Mouse (Mus musculus) hindbrain, embryonic 16.5 days (tissue): Measurements from ENCODE around the gene Pskh1. TPM values are rescaled to one million over a fixed set of nuclear protein-coding genes. Genes with fewer than 3 reads are reported as not detected.
A peak's percentile ranks its signal among the peaks of the same experiment; 100 is the strongest.

Experiments used
- ATAC-seq: fragments of 200-750 bp; cut with Nextera tagmentation; 2 replicates; pipeline ENCODE4 v1.8.0; 2017; ENCODE audit warnings: moderate TSS enrichment, moderate library complexity
- H3K27ac ChIP-seq: fragments of 300-500 bp; sonication (generic); 2 replicates; pipeline ENCODE4 v1.5.1; 2014; ENCODE audit warnings: low read depth, mild to moderate bottlenecking, control low read depth, low read length, moderate library complexity
- H3K27me3 ChIP-seq: fragments of 300-500 bp; sonication (generic); replicated peaks from 2 replicates; pipeline ENCODE4 v1.6.1; 2014; ENCODE audit warnings: low read length; ENCODE audit not compliant: control insufficient read depth, insufficient read depth
- H3K36me3 ChIP-seq: fragments of 300-500 bp; sonication (generic); 2 replicates; pipeline ENCODE4 v1.6.1; 2014; ENCODE audit warnings: mild to moderate bottlenecking, low read length, moderate library complexity, mixed read lengths; ENCODE audit not compliant: control insufficient read depth, insufficient read depth
- H3K4me1 ChIP-seq: fragments of 300-500 bp; sonication (generic); 2 replicates; pipeline ENCODE4 v1.6.1; 2014; ENCODE audit warnings: low read depth, low read length; ENCODE audit not compliant: control insufficient read depth, insufficient read depth
- H3K4me2 ChIP-seq: fragments of 300-500 bp; sonication (generic); 2 replicates; pipeline ENCODE4 v1.6.1; 2014; ENCODE audit warnings: mild to moderate bottlenecking, low read length, control low read depth, moderate library complexity
- H3K4me3 ChIP-seq: fragments of 300-500 bp; sonication (generic); 2 replicates; pipeline ENCODE4 v1.5.1; 2014; ENCODE audit warnings: mild to moderate bottlenecking, low read length, control low read depth, moderate library complexity
- H3K9ac ChIP-seq: fragments of 300-500 bp; sonication (generic); 2 replicates; pipeline ENCODE4 v1.6.1; 2014; ENCODE audit warnings: low read depth, mild to moderate bottlenecking, control low read depth, low read length, moderate library complexity
- H3K9me3 ChIP-seq: fragments of 300-500 bp; sonication (generic); 2 replicates; pipeline ENCODE4 v1.6.1; 2014; ENCODE audit warnings: mild to moderate bottlenecking, low read length, moderate library complexity; ENCODE audit not compliant: control insufficient read depth
- WGBS: fragments of 180-500 bp; shearing (Covaris S2); extraction: QIAGEN DNeasy Blood & Tissue Kit; methylation state at CpG from one replicate; pipeline ENCODE4 v1.1.7; 2014; 5-methylcytosine and 5-hydroxymethylcytosine counted together
- polyA plus RNA-seq: library from polyadenylated mRNA; unstranded; fragments of >200 nt; fragmentation: Nextera tagmentation; extraction: Ambion mirVana; gene quantifications from 2 replicates; pipeline ENCODE4 v1.2.1, GENCODE M21; 2015

Gene Pskh1
- 11.0 and 13.3 TPM in 2 replicates for polyA plus RNA-seq

GRCm38 (mm10) chr8:105900180-105900940, at the start of gene Pskh1:
TSS of gene Pskh1 (plus strand) at chr8:105900441.
- WGBS = under 1% methylated on average over 67 of the region's 68 CpGs
- Histone ChIP-seq H3K27me3 (no peaks in the 10 kb centered on the region), H3K27ac (peak within 1 kb of the TSS; percentile 90), H3K9ac (peak within 1 kb of the TSS; percentile 99), H3K36me3 (no peaks in the 10 kb centered on the region), H3K4me3 (peak within 1 kb of the TSS; percentile 93), H3K4me2 (peak within 1 kb of the TSS; percentile 89), H3K9me3 (no peaks in the 10 kb centered on the region), H3K4me1 (peaks cover 10% of the 10 kb centered on the region)
- peak; percentile 95 for ATAC-seq

DNA sequence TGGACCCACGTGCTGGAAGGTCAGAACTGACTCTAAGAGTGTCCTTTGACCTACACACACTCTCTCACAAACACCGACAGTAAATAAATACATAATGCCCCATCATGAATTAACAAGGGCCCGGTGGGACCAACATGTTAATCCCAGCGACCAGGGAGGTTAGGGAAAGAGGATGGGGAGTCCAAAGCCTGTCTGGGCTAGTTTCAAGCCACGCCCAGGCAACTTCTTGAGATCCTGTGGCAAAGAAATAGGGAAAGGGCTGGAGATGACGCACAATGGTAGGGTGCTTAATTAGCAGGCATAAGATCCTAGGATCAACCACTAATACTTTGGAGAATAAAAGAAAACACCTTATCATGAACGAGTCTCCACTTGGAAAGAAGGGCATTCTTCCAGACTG, 49.6 kb upstream of the Pskh1 start:
- no peak overlapping the region for H3K4me3 ChIP-seq

GRCm38 (mm10) chr8:105851651-105852143, 48.5 kb upstream of the Pskh1 start:
- H3K27ac ChIP-seq = peak overlapping the region; percentile 83
- peaks cover 17% of the 10 kb centered on the region for H3K4me1 ChIP-seq
- under 1% methylated on average over 34 of the region's 34 CpGs for WGBS
- peak overlapping the region; percentile 74 for H3K9ac ChIP-seq
- peak; percentile 85 for ATAC-seq
- H3K4me2 ChIP-seq = peak overlapping the region; percentile 59
- H3K4me3 ChIP-seq = peak overlapping the region; percentile 80
- H3K27me3 ChIP-seq = no peaks in the 10 kb centered on the region
- H3K9me3 ChIP-seq = no peaks in the 10 kb centered on the region
- peaks cover 3% of the 10 kb centered on the region for H3K36me3 ChIP-seq

More for the DNA sequence above, 49.6 kb upstream of the Pskh1 start:
- peak overlapping the region; percentile 13 for H3K4me2 ChIP-seq
- no peaks in the 10 kb centered on the region for H3K27me3 ChIP-seq
- 86% methylated on average over 7 of the region's 7 CpGs for WGBS
- H3K9ac ChIP-seq = no peak overlapping the region
- ATAC-seq = no peak
- peaks cover 9% of the 10 kb centered on the region for H3K4me1 ChIP-seq
- peaks cover 11% of the 10 kb centered on the region for H3K36me3 ChIP-seq
- no peaks in the 10 kb centered on the region for H3K9me3 ChIP-seq
- no peak overlapping the region for H3K27ac ChIP-seq

DNA sequence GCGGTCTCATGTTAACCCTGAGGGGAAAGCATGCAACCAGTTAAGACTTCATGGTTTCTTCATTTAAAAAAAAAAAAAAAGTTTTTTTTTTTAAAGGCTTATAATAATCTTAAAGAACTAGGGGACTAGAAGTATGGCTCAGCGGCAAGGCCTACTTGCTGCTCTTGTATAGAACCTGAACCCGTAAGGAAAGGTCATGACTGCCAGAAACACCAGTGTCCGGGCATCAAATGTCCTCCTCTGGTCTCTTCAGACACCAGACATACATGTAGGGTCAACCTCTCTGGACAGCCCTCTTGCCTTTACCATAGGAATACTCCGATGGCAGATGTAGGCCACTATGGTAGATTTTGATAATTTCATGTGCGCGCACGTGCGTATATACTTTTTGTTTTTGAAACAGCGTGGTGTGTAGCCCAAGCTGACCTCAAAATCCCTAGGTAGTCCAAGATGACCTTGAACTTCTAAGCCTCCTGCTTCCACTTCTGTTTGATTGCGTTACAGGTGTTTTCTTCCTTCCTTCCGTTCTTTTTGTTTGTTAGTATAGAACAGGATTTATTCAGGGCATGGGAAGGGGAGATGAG, 48.0 kb upstream of the Pskh1 start:
- Histone ChIP-seq H3K4me2 (peak overlapping the region; percentile 59), H3K4me3 (peak overlapping the region; percentile 80), H3K36me3 (peaks cover 3% of the 10 kb centered on the region), H3K4me1 (peaks cover 23% of the 10 kb centered on the region), H3K27ac (0 out of 2 replicates have a peak overlapping the region, but pooled peaks have one; percentile 20), H3K9ac (no peak overlapping the region), H3K27me3 (no peaks in the 10 kb centered on the region), H3K9me3 (no peaks in the 10 kb centered on the region)
- ATAC-seq = no peak
- 78% methylated on average over 12 of the region's 12 CpGs for WGBS

GRCm38 (mm10) chr8:105853178-105853577, 47.1 kb upstream of the Pskh1 start, which contains the start of gene Cenpt:
TSS of gene Cenpt (minus strand) at chr8:105853278.
- Histone ChIP-seq H3K4me2 (peak within 1 kb of the TSS; percentile 59; the same call in 1 of the 2 replicates), H3K9ac (no peak within 1 kb of the TSS), H3K4me1 (peaks cover 31% of the 10 kb centered on the region), H3K36me3 (peaks cover 3% of the 10 kb centered on the region), H3K4me3 (no peak within 1 kb of the TSS), H3K27me3 (no peaks in the 10 kb centered on the region), H3K9me3 (no peaks in the 10 kb centered on the region), H3K27ac (0 out of 2 replicates have a peak within 1 kb of the TSS, but pooled peaks have one; percentile 20)
- WGBS = 95% methylated on average over 3 of the region's 3 CpGs
- no peak for ATAC-seq

- Histone ChIP-seq H3K27ac (peak overlapping the region; percentile 88; the same call in 1 of the 2 replicates), H3K4me3 (peak overlapping the region; percentile 88), H3K27me3 (no peaks in the 10 kb centered on the region), H3K4me1 (peaks cover 39% of the 10 kb centered on the region), H3K36me3 (no peaks in the 10 kb centered on the region; the same call in 1 of the 2 replicates), H3K4me2 (peak overlapping the region; percentile 94), H3K9ac (peak overlapping the region; percentile 83), H3K9me3 (no peaks in the 10 kb centered on the region)
- ATAC-seq = peak; percentile 18
- WGBS = 28% methylated on average over 8 of the region's 8 CpGs
Observed at GRCm38 (mm10) chr8:105854303-105854702, 45.9 kb upstream of the Pskh1 start.

DNA sequence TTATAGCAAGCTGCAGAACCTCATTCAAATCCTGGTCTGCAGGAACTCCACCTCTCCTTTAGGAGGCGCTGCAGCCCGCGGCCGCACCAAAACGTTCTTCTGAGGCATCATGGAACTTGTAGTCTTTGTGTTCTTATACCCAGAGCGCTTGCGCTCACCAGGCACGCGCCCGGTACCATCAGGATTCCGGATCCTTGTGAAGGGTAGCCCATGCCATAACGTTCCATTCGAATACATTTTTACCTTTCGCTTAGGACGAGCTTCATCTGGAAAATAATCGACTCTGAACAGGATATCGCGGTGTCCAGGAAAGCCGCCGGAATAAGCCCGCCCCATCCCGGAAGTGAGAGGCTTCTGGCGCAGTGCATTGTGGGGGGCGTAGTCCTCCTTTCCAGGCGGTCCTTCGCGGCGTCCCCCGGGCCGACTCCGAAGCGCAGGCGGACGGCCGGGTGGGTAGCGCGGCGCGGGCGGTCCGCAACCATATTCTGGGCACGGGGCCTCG, 45.5 kb upstream of the Pskh1 start, which contains the start of gene Thap11:
Gene Thap11 (plus strand): TSS at position 418 of the 502 bp plus-strand sequence.
- H3K9ac ChIP-seq = peak within 1 kb of the TSS; percentile 83
- H3K4me3 ChIP-seq = peak within 1 kb of the TSS; percentile 88
- peak within 1 kb of the TSS; percentile 88 for H3K27ac ChIP-seq
- H3K4me2 ChIP-seq = peak within 1 kb of the TSS; percentile 94
- peaks cover 44% of the 10 kb centered on the region for H3K4me1 ChIP-seq
- WGBS = under 1% methylated on average over 43 of the region's 43 CpGs
- H3K9me3 ChIP-seq = no peaks in the 10 kb centered on the region
- H3K27me3 ChIP-seq = no peaks in the 10 kb centered on the region
- peak; percentile 92 for ATAC-seq
- no peaks in the 10 kb centered on the region; the same call in 1 of the 2 replicates for H3K36me3 ChIP-seq

- ATAC-seq = peak; percentile 1; the same call in 1 of the 2 replicates
- H3K4me3 ChIP-seq = peak overlapping the region; percentile 88
- H3K9me3 ChIP-seq = no peaks in the 10 kb centered on the region
- no peaks in the 10 kb centered on the region for H3K27me3 ChIP-seq
- peak overlapping the region; percentile 94 for H3K4me2 ChIP-seq
- under 1% methylated on average over 65 of the region's 71 CpGs for WGBS
- H3K36me3 ChIP-seq = no peaks in the 10 kb centered on the region
- H3K4me1 ChIP-seq = peaks cover 43% of the 10 kb centered on the region
- peak overlapping the region; percentile 83 for H3K9ac ChIP-seq
- peak overlapping the region; percentile 88 for H3K27ac ChIP-seq
Observed at GRCm38 (mm10) chr8:105855248-105856167, 44.7 kb upstream of the Pskh1 start.
